Mouse (Mus musculus) E14TG2a.4 (cell line): ENCODE measurements around the gene Slc10a7.

Experiments used
- CTCF ChIP-seq: conservative IDR thresholded peaks from 2 replicates; pipeline ENCODE4 v1.5.1; 2014; ENCODE audit warnings: low read length
- NANOG ChIP-seq: IDR thresholded peaks from 2 replicates; pipeline ENCODE4 v1.6.1; 2014; ENCODE audit warnings: borderline replicate concordance, low read length, mixed read lengths
- POU5F1 ChIP-seq: IDR thresholded peaks from 2 replicates; pipeline ENCODE4 v1.6.1; 2014; ENCODE audit warnings: low read length, borderline replicate concordance

- TF ChIP-seq CTCF (no peak), NANOG (peak; percentile 50; the same call in 1 of the 2 replicates), POU5F1 (no peak)
Measured at GRCm38 (mm10) chr8:78720041-78720414, 210.9 kb downstream of the Slc10a7 start.
